Mouse (Mus musculus) bone marrow, adult 2 months (tissue): Measurements from ENCODE around the gene Hcrtr1. TPM values are rescaled to one million over a fixed set of nuclear protein-coding genes. Genes with fewer than 3 reads are reported as not detected.

Source experiments
- H3K27ac ChIP-seq: fragments of 200-500 bp; 2 replicates; pipeline ENCODE4 v1.5.1; 2012; ENCODE audit warnings: low read depth, mild to moderate bottlenecking, control low read depth, inconsistent platforms, low read length; ENCODE audit not compliant: control insufficient read depth, poor library complexity, insufficient read depth
- H3K4me1 ChIP-seq: fragments of 200-500 bp; 2 replicates; pipeline ENCODE4 v1.6.1; 2011; ENCODE audit warnings: low read length; ENCODE audit not compliant: control insufficient read depth, insufficient read depth
- H3K4me3 ChIP-seq: fragments of 200-500 bp; replicated peaks from 2 replicates; pipeline ENCODE3; 2011; ENCODE audit warnings: mild to moderate bottlenecking, low read depth, low read length, control low read depth; ENCODE audit not compliant: control insufficient read depth
- CTCF ChIP-seq: fragments of 200-500 bp; IDR thresholded peaks from 2 replicates; pipeline ENCODE4 v1.5.1; 2011; ENCODE audit warnings: low read length, control low read depth; ENCODE audit not compliant: control insufficient read depth, insufficient read depth
- POLR2A ChIP-seq: fragments of 200-500 bp; IDR thresholded peaks from 2 replicates; pipeline ENCODE4 v1.6.1; 2011; ENCODE audit warnings: low read depth, mild to moderate bottlenecking, control low read depth, low read length, borderline replicate concordance; ENCODE audit not compliant: control insufficient read depth
- WGBS: fragments of 180-500 bp; shearing (Covaris S2); methylation state at CpG from one replicate; pipeline ENCODE4 v1.1.7; 2018; 5-methylcytosine and 5-hydroxymethylcytosine counted together
- polyA plus RNA-seq: library from polyadenylated mRNA; stranded (reverse); fragments of >200 nt; gene quantifications from 2 replicates; pipeline ENCODE4 v1.2.4, GENCODE M21; 2011; ENCODE audit warnings: low replicate concordance; ENCODE audit not compliant: missing spikeins, insufficient read depth, insufficient read length

Hcrtr1 gene
- polyA plus RNA-seq, 1 experiment, result not detected

GRCm38 (mm10) chr4:130125164-130125563, 14.0 kb downstream of the Hcrtr1 start:
- Histone ChIP-seq H3K4me1 (no peaks in the 10 kb centered on the region), H3K27ac (no peak overlapping the region), H3K4me3 (no peak overlapping the region)
- WGBS, result 91% methylated on average over 6 of the region's 6 CpGs
- TF ChIP-seq CTCF (no peak), POLR2A (no peak)

GRCm38 (mm10) chr4:130124110-130124509, 15.0 kb downstream of the Hcrtr1 start:
- no peaks in the 10 kb centered on the region for H3K4me1 ChIP-seq
- 91% methylated on average over 4 of the region's 4 CpGs for WGBS
- no peak overlapping the region for H3K4me3 ChIP-seq
- H3K27ac ChIP-seq, result no peak overlapping the region
- TF ChIP-seq POLR2A, result no peak
- no peak for TF ChIP-seq CTCF

GRCm38 (mm10) chr4:130123020-130123419, 16.1 kb downstream of the Hcrtr1 start:
- no peak overlapping the region for H3K4me3 ChIP-seq
- no peaks in the 10 kb centered on the region for H3K4me1 ChIP-seq
- H3K27ac ChIP-seq, result no peak overlapping the region
- WGBS, result 88% methylated on average over 5 of the region's 5 CpGs
- TF ChIP-seq CTCF, result no peak

GRCm38 (mm10) chr4:130121560-130121959, 17.6 kb downstream of the Hcrtr1 start:
- H3K4me3 ChIP-seq, result no peak overlapping the region
- H3K27ac ChIP-seq, result no peak overlapping the region
- 94% methylated on average over 8 of the region's 8 CpGs for WGBS
- no peaks in the 10 kb centered on the region for H3K4me1 ChIP-seq
- no peak for TF ChIP-seq POLR2A
- no peak for TF ChIP-seq CTCF

- H3K27ac ChIP-seq, result no peak overlapping the region
- no peak for TF ChIP-seq CTCF
- no peak for TF ChIP-seq POLR2A
- 82% methylated on average over 4 of the region's 4 CpGs for WGBS
Measured at GRCm38 (mm10) chr4:130120752-130121151, 18.4 kb downstream of the Hcrtr1 start.

GRCm38 (mm10) chr4:130112732-130113131, 26.4 kb downstream of the Hcrtr1 start:
- WGBS, result 92% methylated on average over 1 of the region's 1 CpGs
- peaks cover 4% of the 10 kb centered on the region; the same call in 1 of the 2 replicates for H3K4me1 ChIP-seq
- TF ChIP-seq CTCF (no peak), POLR2A (no peak)
- H3K4me3 ChIP-seq, result no peak overlapping the region
- H3K27ac ChIP-seq, result peak overlapping the region; percentile 58

More at GRCm38 (mm10) chr4:130120752-130121151, 18.4 kb downstream of the Hcrtr1 start:
- no peak overlapping the region for H3K4me3 ChIP-seq
- H3K4me1 ChIP-seq, result no peaks in the 10 kb centered on the region

GRCm38 (mm10) chr4:130112299-130112698, 26.9 kb downstream of the Hcrtr1 start:
- no peak for TF ChIP-seq CTCF
- no peak for TF ChIP-seq POLR2A
- Histone ChIP-seq H3K4me1 (peaks cover 4% of the 10 kb centered on the region; the same call in 1 of the 2 replicates), H3K4me3 (peak overlapping the region; percentile 9), H3K27ac (peak overlapping the region; percentile 58)
- 24% methylated on average over 7 of the region's 7 CpGs for WGBS

- Histone ChIP-seq H3K4me3 (no peak overlapping the region), H3K27ac (no peak overlapping the region), H3K4me1 (peaks cover 4% of the 10 kb centered on the region; the same call in 1 of the 2 replicates)
- WGBS, result 82% methylated on average over 7 of the region's 7 CpGs
- TF ChIP-seq CTCF (no peak), POLR2A (no peak)
Measured at GRCm38 (mm10) chr4:130110091-130110490, 29.1 kb downstream of the Hcrtr1 start.

DNA sequence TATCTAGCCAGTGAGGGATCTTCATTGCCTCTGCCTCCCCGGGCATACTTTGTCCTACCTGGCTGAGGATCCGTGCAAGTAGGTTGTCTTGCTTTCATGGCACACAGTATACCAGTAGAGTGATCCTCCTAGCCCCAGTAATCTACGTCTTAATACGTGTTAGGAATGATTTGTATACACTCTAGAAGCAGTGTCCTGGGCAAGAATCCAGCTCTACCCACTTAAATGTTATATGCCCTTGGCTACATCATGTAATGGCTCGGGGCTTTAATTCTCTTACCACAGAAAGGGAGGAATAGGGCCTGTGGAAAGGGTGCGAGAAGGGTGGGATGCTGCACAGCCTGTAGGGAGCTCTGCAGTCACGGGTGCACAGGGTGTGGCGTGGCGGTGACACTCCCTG, 29.5 kb downstream of the Hcrtr1 start:
- H3K4me3 ChIP-seq, result no peak overlapping the region
- H3K27ac ChIP-seq, result no peak overlapping the region
- TF ChIP-seq POLR2A, result no peak
- no peak for TF ChIP-seq CTCF
- H3K4me1 ChIP-seq, result peaks cover 4% of the 10 kb centered on the region; the same call in 1 of the 2 replicates
- WGBS, result 79% methylated on average over 9 of the region's 9 CpGs
